Mouse (Mus musculus): ENCODE results near the gene Polh.

The Polh gene

DNA sequence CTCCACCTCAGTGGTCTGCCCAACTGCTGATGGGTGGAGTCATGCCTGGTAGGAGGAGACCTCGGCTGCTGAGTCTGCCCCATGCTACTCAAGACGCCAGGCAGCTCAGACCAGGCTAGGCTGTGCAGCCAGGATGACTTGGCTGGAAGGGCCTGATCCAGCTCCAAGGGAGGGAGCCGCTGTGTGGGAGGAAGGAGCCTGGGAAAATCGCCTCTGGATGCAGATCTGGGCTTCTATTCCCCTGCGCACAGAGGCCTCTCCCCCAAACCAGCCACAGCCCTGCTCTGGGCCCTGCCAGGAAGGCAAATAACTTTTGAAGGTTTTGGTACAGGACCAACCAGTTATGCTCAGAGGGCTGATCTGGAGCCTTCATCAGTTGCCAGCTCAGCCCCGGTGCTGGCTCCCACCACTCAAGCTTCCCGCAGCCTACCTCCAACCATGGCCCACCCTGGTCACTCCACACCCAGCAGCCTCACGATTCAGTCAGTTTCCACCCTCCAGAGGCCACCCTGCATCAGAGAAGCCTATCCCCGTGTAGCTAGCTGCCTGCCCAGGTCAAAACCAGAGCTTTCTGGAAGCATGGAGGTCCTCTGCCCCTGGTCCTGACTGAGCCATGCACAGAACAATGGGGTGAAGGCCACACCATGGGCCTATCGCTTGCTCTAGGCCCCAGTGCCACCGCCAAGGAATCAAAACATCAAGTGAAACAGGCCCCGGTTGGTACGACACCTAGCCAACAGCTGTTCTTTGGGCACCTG, 72.5 kb downstream of the Polh start:
- peak; percentile 67 for DNase-seq (ENCODE audit: low spot score)

DNA sequence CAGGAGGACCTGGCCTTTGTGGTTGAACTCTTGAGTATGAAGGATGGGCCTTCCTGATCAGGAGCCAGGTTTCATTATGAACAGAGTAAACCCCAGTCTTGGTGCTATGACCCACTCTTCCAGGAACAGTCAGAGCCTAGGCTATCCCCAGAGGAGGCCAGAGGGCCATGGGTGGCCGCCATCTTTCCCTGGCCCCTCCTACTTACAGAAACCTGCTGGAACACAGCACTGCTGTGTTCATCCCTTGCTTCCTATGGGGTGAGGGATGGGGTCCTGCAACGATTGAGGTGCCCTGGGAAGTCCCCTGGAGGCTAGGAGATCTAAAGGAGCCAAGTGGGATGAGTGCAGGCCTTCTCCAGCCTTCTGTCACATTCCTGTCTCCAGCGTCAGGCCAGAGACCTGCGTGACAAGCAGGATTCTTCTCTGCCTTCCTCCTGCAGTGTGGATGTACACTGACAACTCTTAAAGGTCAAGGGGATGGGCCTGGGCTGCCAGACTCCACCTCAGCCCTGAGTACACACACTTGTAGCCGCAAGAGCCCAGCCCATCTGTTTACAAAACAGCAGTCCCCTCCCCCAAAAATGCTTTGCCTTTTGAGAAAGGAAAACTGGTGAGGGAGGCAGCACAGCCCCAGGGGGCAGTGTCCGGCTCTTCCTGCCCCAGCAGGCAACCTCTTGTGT, 74.5 kb downstream of the Polh start:
- DNase-seq (ENCODE audit: low spot score): no peak

DNA sequence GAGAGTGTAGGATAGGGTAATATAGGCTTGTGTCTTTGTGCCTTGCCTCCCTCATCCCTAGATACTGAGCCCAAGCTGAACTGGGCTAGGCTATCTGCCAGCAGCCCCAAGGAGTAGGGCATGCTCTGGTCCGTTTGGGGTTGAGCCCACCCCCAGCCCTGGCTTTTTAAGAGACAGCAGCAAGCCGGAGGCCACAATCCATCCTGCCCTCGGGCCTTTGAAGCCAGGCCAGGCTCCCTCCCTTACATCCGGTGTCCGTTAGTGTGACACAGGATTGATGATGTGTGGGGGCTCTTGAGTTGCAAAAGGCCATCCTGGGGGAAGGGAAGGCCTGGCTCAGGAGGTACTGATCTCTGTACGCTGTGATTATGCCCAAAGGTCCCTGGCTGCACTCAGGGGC, 75.8 kb downstream of the Polh start:
- no peak for DNase-seq (ENCODE audit: low spot score)

DNA sequence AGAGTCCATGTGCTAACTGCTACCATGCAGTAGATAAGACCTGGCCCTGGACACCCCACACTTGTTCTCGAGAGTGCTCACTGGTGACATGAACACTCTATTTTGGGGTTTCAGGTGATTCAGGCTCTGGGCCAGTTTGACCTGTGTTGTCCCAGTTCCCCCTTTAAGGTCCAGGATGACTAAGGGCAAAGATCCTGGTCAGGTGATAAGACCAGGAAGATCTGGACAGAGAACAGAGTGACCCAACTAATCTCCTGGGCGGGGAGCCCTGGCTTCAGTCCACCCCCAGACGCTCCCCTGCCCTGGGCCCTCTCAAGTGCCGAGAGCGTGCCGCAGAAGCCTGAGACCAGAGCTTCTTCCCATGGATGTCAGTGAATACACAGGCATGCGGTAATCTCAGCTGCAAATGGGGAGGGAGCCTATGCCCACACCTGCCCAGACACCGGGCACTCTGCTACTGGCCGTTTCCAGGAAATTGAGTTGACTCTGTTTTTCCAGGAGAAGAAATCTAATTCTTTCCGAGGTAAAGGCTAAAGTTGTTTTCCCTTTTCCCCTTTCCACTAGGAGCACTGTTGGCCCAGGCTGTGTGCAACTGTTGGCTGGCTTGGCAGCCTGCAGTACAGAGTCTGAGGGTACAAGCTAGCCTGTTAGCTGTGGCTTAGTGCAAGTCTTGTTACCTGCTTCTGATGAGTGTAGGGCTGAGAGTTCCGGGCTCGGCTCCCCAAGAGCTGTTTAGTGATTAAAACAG, 78.3 kb downstream of the Polh start:
- no peak for DNase-seq (ENCODE audit: low spot score)

DNA sequence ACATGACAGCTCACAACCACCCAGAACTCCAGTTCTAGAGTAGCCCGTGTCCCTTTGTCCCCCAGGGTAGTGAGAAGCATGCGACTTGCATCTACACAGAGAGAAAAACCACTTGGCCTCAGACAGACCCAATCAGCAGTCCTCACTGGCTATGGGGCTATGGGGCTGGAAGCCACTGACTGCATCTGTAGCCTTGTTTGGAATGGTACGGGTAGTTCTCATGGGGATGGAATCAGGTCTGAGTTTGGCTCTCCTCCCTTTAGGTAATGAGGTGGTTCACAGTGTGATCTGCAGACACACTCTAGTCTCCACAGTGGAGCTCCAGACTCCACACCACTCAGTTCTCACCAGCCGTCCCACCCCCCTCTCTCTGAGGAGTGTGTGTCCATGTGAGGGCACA, 79.2 kb downstream of the Polh start:
- no peak for DNase-seq (ENCODE audit: low spot score)

GRCm38 (mm10) chr17:46122791-46123190, 79.7 kb downstream of the Polh start:
- no peak for DNase-seq (ENCODE audit: low spot score)

All from MN1 (cell line).